Mouse (Mus musculus) embryonic facial prominence, embryonic 12.5 days (tissue): ENCODE measurements at regions not wholly inside any gene's neighbourhood (a gene's known extent, or its start where the extent isn't known, plus 50 kb on each side); places are given as distances from the start of the nearest gene placed in this dataset.

Experiments
- ATAC-seq: fragments of 200-750 bp; cut with Nextera tagmentation; 2 replicates; pipeline ENCODE4 v1.8.0; 2017; ENCODE audit not compliant: insufficient number of reproducible peaks, insufficient read depth, low FRiP score, low TSS enrichment
- H3K27ac ChIP-seq: fragments of 300-500 bp; sonication (generic); 2 replicates; pipeline ENCODE4 v1.5.1; 2016; ENCODE audit warnings: mild to moderate bottlenecking
- H3K27me3 ChIP-seq: fragments of 300-500 bp; sonication (generic); 2 replicates; pipeline ENCODE4 v1.6.1; 2016; ENCODE audit warnings: mild to moderate bottlenecking, moderate library complexity
- H3K36me3 ChIP-seq: fragments of 300-500 bp; sonication (generic); 2 replicates; pipeline ENCODE4 v1.6.1; 2016; ENCODE audit warnings: mild to moderate bottlenecking
- H3K4me1 ChIP-seq: fragments of 300-500 bp; sonication (generic); 2 replicates; pipeline ENCODE4 v1.6.1; 2016
- H3K4me2 ChIP-seq: fragments of 300-500 bp; sonication (generic); replicated peaks from 2 replicates; pipeline ENCODE4 v1.6.1; 2016; ENCODE audit warnings: mild to moderate bottlenecking, moderate library complexity
- H3K4me3 ChIP-seq: fragments of 300-500 bp; sonication (generic); 2 replicates; pipeline ENCODE4 v1.5.1; 2016; ENCODE audit warnings: mild to moderate bottlenecking
- H3K9ac ChIP-seq: fragments of 300-500 bp; sonication (generic); 2 replicates; pipeline ENCODE4 v1.6.1; 2016; ENCODE audit warnings: mild to moderate bottlenecking, moderate library complexity
- H3K9me3 ChIP-seq: fragments of 300-500 bp; sonication (generic); 2 replicates; pipeline ENCODE4 v1.6.1; 2016; ENCODE audit warnings: mild to moderate bottlenecking, moderate library complexity
- WGBS: fragments of 180-500 bp; shearing (Covaris S2); methylation state at CpG from one replicate; pipeline ENCODE4 v1.1.7; 2016; 5-methylcytosine and 5-hydroxymethylcytosine counted together

DNA sequence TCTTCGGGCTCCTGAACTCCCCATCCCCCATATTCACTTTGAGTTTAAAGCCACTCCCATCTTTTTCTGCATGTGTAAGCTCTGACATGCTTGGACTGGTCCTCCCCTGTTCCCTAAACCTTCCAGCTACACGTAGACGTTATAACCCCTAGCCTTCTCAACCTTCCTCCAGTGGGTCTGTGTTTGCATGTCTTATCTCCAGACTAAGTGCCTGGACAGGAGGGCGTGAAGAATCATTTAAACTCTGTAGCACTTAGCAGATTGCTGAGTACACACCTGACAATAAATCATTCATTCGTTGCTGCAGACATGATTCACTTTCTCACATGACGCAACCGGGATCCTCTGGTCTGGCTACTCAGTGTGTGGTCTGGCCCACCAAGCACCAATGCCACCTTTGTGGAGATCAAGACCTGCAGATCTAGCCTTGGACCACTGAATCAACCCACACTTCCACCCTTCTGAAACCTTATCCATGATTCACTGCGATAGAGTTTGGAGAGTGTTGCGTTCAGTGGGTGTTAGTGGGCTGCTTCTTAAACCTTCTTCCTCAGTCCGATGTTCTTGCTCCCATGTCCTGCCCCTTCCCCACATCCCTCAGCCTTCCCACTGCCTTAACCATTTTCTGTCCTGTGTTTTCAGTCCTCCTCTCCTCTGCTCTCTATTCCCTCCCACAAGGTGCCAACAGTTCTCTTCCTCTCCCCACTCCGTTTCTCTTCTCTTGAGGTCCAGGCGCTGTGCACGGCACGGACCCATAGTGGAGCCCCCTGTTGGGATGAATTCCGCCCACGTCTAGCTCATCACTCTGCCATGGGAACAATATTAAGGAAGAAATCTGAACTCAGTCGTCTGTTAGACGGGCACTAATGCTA lies 541.3 kb upstream of the Gm19410 start:
- no peak for ATAC-seq
- WGBS = 77% methylated on average over 18 of the region's 18 CpGs

DNA sequence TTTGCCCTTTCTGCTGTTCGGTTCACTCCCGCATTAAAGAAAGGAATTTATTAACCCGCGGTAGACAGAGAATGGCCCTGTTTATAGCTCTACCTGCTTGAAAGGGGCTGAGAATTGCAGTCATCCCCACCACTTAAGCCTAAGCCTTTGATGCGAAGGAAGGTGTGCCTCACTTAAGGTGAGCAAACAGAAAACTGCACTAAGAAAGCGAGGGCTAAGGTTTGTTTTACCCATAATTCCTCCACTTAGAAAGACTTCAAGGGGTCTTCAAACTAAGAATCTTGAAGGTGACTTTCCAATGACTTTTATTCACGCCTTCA lies 540.7 kb upstream of the Gm19410 start:
- Histone ChIP-seq H3K9me3 (no peaks in the 10 kb centered on the region), H3K27me3 (no peaks in the 10 kb centered on the region), H3K36me3 (no peaks in the 10 kb centered on the region), H3K9ac (no peak overlapping the region), H3K4me3 (no peak overlapping the region), H3K4me2 (no peak overlapping the region), H3K4me1 (peaks cover 20% of the 10 kb centered on the region), H3K27ac (no peak overlapping the region)
- 74% methylated on average over 7 of the region's 7 CpGs for WGBS
- ATAC-seq = no peak

More for the DNA sequence above, 541.3 kb upstream of the Gm19410 start:
- Histone ChIP-seq H3K27ac (no peak overlapping the region), H3K27me3 (no peaks in the 10 kb centered on the region), H3K4me3 (no peak overlapping the region), H3K36me3 (no peaks in the 10 kb centered on the region), H3K9ac (no peak overlapping the region), H3K4me2 (no peak overlapping the region), H3K4me1 (peaks cover 20% of the 10 kb centered on the region), H3K9me3 (no peaks in the 10 kb centered on the region)

DNA sequence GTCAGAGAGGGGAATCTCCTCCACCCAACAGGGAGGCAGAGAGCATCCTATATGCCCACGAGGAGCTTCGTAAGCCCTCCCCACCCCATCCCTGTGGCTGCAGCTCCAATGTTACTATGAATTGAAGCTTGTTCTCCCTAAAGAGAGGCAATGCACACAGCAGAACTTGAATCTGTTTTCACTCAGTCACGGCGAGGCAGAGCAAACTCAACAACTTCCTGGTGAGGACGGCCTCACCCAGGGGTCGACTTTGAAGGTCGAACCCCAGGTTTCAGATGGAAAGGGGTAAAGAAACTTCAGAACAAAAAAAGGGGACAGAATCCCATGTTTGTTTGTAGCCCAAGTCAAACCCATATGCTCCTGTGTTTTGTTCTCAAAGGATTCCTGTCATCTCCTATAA lies 538.5 kb upstream of the Gm19410 start:
- H3K4me2 ChIP-seq = no peak overlapping the region
- H3K9me3 ChIP-seq = no peaks in the 10 kb centered on the region
- no peaks in the 10 kb centered on the region for H3K36me3 ChIP-seq
- peaks cover 20% of the 10 kb centered on the region for H3K4me1 ChIP-seq
- no peaks in the 10 kb centered on the region for H3K27me3 ChIP-seq
- no peak overlapping the region for H3K9ac ChIP-seq
- WGBS = 27% methylated on average over 7 of the region's 7 CpGs
- no peak overlapping the region for H3K4me3 ChIP-seq
- 0 out of 2 replicates have a peak, but pooled peaks have one; percentile 52 for ATAC-seq
- H3K27ac ChIP-seq = peak overlapping the region; percentile 76

DNA sequence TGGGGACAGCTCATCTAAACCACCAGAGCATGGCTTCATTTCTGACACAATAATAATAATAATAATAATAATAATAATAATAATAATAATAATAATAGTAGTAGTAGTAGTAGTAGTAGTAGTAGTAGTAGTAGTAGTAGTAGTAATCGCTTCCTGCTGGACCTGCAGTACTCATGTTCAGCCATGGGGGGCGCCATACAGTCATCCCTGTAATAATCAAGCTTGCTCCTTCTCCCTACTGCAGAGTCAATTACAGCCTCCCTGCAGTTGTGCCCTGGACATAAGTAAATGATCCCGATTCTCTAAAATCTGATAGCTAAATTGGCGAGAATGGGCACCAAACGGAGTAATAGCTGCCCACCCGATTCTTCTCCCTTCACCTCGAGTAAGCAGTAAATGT lies 537.1 kb upstream of the Gm19410 start:
- 80% methylated on average over 7 of the region's 7 CpGs for WGBS
- no peak for ATAC-seq
- no peak overlapping the region for H3K4me2 ChIP-seq
- H3K27ac ChIP-seq = no peak overlapping the region
- H3K27me3 ChIP-seq = no peaks in the 10 kb centered on the region
- no peaks in the 10 kb centered on the region for H3K36me3 ChIP-seq
- no peaks in the 10 kb centered on the region for H3K9me3 ChIP-seq
- H3K4me3 ChIP-seq = no peak overlapping the region
- H3K4me1 ChIP-seq = peaks cover 23% of the 10 kb centered on the region
- H3K9ac ChIP-seq = no peak overlapping the region

DNA sequence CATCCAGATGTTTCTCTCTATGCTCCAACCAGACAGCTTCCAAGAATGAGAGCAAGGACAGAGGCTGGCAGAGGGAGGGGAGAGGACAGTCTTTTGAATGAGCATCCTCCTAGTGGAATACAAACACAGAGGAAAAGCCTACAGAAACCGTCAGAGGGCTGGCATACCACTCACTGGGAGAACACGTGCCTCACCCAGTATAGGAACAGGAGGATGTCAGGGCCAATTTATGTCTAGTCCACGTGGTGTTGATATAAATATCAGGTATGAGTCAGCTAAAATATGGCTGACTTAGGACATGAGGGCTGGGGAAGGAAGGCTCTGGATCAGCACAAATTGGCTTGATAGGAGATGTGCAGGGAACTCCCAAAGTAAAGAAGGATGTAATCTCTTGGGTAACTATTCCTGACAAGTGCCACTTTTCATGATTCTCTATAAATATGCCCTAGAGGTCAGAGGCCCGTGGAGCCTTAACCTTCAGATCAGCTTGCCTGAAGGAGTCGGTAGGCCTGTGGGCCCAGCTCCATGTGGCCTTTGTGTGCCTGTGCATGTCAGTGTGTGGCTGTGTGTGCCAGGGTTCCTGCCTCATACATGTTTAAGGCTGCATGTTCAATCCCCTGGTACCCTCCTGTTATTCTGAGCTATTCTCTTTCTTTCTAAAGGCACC lies 531.9 kb upstream of the Gm19410 start:
- Histone ChIP-seq H3K36me3 (no peaks in the 10 kb centered on the region), H3K4me2 (no peak overlapping the region), H3K27me3 (no peaks in the 10 kb centered on the region), H3K4me1 (peaks cover 33% of the 10 kb centered on the region), H3K4me3 (no peak overlapping the region), H3K9me3 (no peaks in the 10 kb centered on the region), H3K27ac (peak overlapping the region; percentile 67), H3K9ac (no peak overlapping the region)
- WGBS = 34% methylated on average over 5 of the region's 5 CpGs
- ATAC-seq = no peak

DNA sequence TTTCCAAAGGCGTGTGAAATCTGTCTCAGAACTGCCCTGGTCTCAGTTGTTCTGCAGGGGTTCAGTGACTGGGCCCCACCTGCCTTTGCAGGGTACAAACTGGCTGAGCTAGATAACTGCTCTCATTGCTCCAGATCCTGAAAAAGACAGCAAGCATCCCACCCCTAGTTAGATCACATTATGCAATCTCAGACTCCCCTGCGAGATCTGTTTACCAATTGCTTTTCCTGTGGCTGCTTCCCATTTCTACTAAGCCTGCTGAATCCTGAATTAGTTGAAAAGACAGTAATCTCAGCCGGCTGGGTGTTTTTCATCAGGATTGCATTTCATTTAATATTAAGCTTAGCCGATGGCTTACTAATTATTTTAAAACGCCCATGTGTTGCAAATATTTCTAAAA lies 531.2 kb upstream of the Gm19410 start:
- Histone ChIP-seq H3K4me2 (no peak overlapping the region), H3K9ac (no peak overlapping the region), H3K4me1 (peaks cover 33% of the 10 kb centered on the region), H3K4me3 (no peak overlapping the region), H3K36me3 (no peaks in the 10 kb centered on the region), H3K27ac (peak overlapping the region; percentile 67), H3K9me3 (no peaks in the 10 kb centered on the region), H3K27me3 (no peaks in the 10 kb centered on the region)
- WGBS = 41% methylated on average over 5 of the region's 5 CpGs
- no peak for ATAC-seq

DNA sequence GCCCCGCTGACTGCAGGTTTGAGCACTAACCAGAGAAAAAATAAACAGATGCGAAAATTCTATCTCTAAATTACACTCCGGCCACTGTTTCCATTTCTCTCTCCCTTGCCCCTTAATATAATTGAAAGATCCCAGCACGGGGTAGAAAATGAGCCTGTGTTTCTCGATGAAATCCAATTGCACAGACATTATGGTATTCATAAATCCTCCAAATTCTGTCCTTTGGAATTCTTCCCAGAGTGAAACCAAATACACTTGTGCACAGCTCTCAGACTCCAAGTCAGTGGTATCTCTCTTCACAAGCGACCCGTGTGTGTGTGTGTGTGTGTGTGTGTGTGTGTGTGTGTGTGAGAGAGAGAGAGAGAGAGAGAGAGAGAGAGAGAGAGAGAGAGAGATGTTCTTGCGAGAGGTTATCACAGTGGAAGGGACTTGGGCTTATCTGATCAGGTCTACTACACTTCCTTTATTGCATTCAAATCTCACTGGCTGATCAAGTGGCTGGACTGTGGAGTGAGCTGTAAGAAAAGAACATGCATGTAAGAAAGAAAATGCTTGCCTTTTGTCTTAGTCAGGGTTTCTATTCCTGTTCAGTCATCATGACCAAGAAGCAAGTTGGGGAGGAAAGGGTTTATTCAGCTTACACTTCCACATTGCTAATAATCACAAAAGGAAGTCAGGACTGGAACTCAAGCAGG lies 529.6 kb upstream of the Gm19410 start:
- Histone ChIP-seq H3K27me3 (no peaks in the 10 kb centered on the region), H3K9me3 (no peaks in the 10 kb centered on the region), H3K27ac (peak overlapping the region; percentile 74), H3K9ac (no peak overlapping the region), H3K4me2 (0 out of 2 replicates have a peak overlapping the region, but pooled peaks have one; percentile 9), H3K36me3 (no peaks in the 10 kb centered on the region), H3K4me3 (no peak overlapping the region), H3K4me1 (peaks cover 33% of the 10 kb centered on the region)
- ATAC-seq = no peak
- WGBS = 31% methylated on average over 8 of the region's 8 CpGs

DNA sequence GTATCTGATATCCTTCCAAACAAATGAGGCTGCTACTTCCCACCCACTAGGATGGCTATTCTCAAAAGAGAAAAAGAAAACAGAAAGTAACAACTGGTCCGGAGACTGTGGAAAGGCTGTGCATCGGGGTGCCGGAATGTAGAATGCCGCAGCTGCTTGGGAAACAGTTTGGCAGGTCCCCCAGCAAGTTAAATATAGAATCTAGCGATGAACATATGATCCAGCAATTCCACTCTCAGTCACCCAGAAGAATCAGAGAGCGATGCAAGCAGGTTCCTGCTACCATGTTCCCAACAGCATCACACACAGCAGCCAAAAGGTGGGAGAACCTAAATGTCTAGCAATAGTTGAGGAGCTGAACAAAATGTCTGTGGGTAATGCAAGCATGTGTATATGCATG lies 528.3 kb upstream of the Gm19410 start:
- Histone ChIP-seq H3K4me3 (no peak overlapping the region), H3K9ac (no peak overlapping the region), H3K36me3 (no peaks in the 10 kb centered on the region), H3K27me3 (no peaks in the 10 kb centered on the region), H3K9me3 (no peaks in the 10 kb centered on the region), H3K4me1 (peaks cover 33% of the 10 kb centered on the region), H3K27ac (no peak overlapping the region), H3K4me2 (no peak overlapping the region)
- no peak for ATAC-seq
- 74% methylated on average over 6 of the region's 6 CpGs for WGBS

DNA sequence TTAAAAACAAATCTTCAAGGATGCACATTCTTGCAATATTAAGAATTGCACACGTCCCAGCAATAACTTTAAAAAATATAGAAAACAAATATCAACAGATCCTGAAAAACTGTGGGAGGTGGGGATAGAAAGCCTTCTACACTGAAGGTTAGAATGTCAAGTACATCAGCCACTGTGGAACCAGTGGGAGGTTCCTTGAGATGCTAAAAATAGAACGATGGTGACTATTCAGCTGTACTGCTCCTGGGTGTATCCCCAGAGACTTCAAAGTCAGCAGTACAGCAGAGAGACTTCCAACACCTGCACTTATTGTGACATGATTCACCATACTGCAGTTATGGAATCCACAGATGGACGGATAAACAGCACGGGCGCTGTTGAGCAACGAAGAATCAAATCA lies 524.7 kb upstream of the Gm19410 start:
- no peak overlapping the region for H3K4me3 ChIP-seq
- H3K36me3 ChIP-seq = no peaks in the 10 kb centered on the region
- H3K4me2 ChIP-seq = no peak overlapping the region
- no peak overlapping the region for H3K27ac ChIP-seq
- no peak for ATAC-seq
- H3K27me3 ChIP-seq = no peaks in the 10 kb centered on the region
- H3K9ac ChIP-seq = no peak overlapping the region
- WGBS = 87% methylated on average over 6 of the region's 6 CpGs
- H3K9me3 ChIP-seq = no peaks in the 10 kb centered on the region
- H3K4me1 ChIP-seq = peaks cover 15% of the 10 kb centered on the region

DNA sequence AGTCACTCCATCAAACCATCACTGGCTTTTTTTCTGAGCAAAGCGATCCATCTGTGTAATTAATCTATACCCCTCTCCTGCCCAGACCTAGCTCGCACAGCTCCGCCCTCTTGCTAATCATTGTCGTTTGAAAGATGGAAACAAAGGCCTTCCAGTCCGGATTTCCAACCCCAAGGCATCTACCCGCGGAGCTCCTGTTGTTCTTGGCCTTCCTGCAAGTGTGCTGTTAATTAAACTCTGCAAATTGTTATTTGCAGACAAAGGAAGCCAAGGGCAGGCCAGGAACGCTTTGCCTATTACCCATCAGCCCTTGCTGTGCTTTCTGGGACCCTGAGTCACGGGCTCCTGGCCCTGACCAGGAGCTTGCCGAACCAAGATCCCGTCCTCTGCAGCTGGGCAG lies 522.0 kb upstream of the Gm19410 start:
- H3K27me3 ChIP-seq = no peaks in the 10 kb centered on the region
- 28% methylated on average over 11 of the region's 11 CpGs for WGBS
- no peaks in the 10 kb centered on the region for H3K36me3 ChIP-seq
- no peak overlapping the region for H3K4me3 ChIP-seq
- H3K9ac ChIP-seq = no peak overlapping the region
- no peak overlapping the region for H3K4me2 ChIP-seq
- peaks cover 5% of the 10 kb centered on the region for H3K4me1 ChIP-seq
- no peaks in the 10 kb centered on the region for H3K9me3 ChIP-seq
- ATAC-seq = no peak
- no peak overlapping the region for H3K27ac ChIP-seq

DNA sequence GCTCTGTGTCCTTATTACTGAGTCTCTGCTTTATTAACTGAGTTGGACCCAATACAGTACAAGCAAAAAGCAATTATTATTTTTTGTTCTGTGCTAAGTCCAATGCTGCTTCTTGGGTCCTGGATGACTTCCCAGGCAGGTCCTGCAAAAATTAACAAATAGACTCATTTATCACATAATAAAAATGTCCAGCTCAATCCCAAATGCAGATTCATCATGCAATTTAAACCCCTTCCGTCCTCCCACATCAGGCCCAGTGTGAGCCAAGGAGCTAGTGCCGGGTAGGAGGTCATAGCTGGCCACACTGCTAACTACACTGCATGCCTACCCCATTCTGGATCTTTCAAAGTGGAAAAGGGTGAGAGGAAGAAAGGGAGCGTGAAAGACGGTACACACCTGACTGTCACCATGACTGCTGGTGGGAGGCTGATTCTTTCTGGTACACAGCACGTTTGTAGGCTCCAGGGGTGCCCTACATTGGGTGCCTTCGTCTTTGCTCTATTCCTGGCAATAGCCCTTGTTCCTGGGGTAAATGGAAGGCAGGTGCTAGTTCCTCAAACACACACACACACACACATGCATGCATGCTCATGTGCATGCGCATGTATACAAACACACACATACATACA lies 515.7 kb upstream of the Gm19410 start:
- Histone ChIP-seq H3K9me3 (no peaks in the 10 kb centered on the region), H3K36me3 (no peaks in the 10 kb centered on the region), H3K27me3 (no peaks in the 10 kb centered on the region), H3K4me1 (no peaks in the 10 kb centered on the region), H3K9ac (no peak overlapping the region), H3K4me2 (no peak overlapping the region), H3K4me3 (no peak overlapping the region), H3K27ac (no peak overlapping the region)
- 88% methylated on average over 7 of the region's 7 CpGs for WGBS
- ATAC-seq = no peak
